ENCODE assay signal across 8 mouse cellular contexts in genomic region chr15:97247791-97248161, GRCm38 (mm10). TPM values are rescaled to one million over a fixed set of nuclear protein-coding genes. Genes with fewer than 3 reads are reported as not detected.
DNase-seq lines count a peak whose midpoint lies in the region; ATAC-seq and TF ChIP-seq lines count a peak whose summit lies in the region.

No protein-coding gene starts in this region.

- H3K4me3 ChIP-seq in spleen, adult 2 months (ENCODE audit: extremely low read depth, insufficient read depth, insufficient read length) = peak overlapping the region; percentile 73
- peak overlapping the region; percentile 45 for H3K4me3 ChIP-seq in bone marrow macrophage, adult 2 months (ENCODE audit: insufficient read depth, low read length)
- peak overlapping the region; percentile 78 for H3K4me3 ChIP-seq in heart, embryonic 13.5 days
- peak overlapping the region; percentile 74 for H3K4me3 ChIP-seq in limb, embryonic 11.5 days (ENCODE audit: low read depth, low read length)
- H3K4me3 ChIP-seq in midbrain, embryonic 13.5 days (replicated peaks) = peak overlapping the region; percentile 82

- H3K9ac ChIP-seq in heart, embryonic 13.5 days = peak overlapping the region; percentile 90
- peak overlapping the region; percentile 89 for H3K9ac ChIP-seq in limb, embryonic 11.5 days (ENCODE audit: low read length)
- H3K9ac ChIP-seq in midbrain, embryonic 13.5 days (replicated peaks) = peak overlapping the region; percentile 86

- under 1% methylated on average over 14 of the region's 14 CpGs for WGBS in spleen, adult 2 months
- WGBS in heart, embryonic 13.5 days = 2% methylated on average over 10 of the region's 14 CpGs
- WGBS in limb, embryonic 11.5 days = 2% methylated on average over 14 of the region's 14 CpGs
- WGBS in midbrain, embryonic 13.5 days = 2% methylated on average over 14 of the region's 14 CpGs

- DNase-seq in spleen, adult 2 months (ENCODE audit: low read depth in 1 of 2, low spot score in 2 of 2) = peak in 1 of 2 experiments; percentile 21
- no peak for DNase-seq in spleen, adult 18-20 months
- peak; percentile 62 for DNase-seq in limb, embryonic 11.5 days (ENCODE audit: low spot score)
- DNase-seq in c-Kit-positive CD71-positive TER-119-positive erythroid progenitor cells, embryonic 14.5 days (ENCODE audit: low spot score) = no peak
- no peak for DNase-seq in right cerebral cortex, adult 2 months (ENCODE audit: low spot score in 2 of 2)

- no peak; the same call in 1 of the 2 replicates for TF ChIP-seq POLR2A in spleen, adult 2 months (IDR thresholded peaks at IDR 0.05; ENCODE audit: low read depth, low read length)
- TF ChIP-seq POLR2A in bone marrow macrophage, adult 2 months (IDR thresholded peaks at IDR 0.05; ENCODE audit: borderline replicate concordance, low read depth, low read length) = no peak

- H3K27ac ChIP-seq in spleen, adult 2 months (ENCODE audit: insufficient read depth, low read length) = peak overlapping the region; percentile 86
- H3K27ac ChIP-seq in bone marrow macrophage, adult 2 months (ENCODE audit: insufficient read depth, low read depth, low read length) = no peak overlapping the region
- peak overlapping the region; percentile 71 for H3K27ac ChIP-seq in heart, embryonic 13.5 days (replicated peaks)
- H3K27ac ChIP-seq in limb, embryonic 11.5 days (replicated peaks; ENCODE audit: low read depth, low read length) = peak overlapping the region; percentile 21; the same call in 1 of the 2 replicates
- H3K27ac ChIP-seq in midbrain, embryonic 13.5 days = peak overlapping the region; percentile 86

- no peaks in the 10 kb centered on the region for H3K9me3 ChIP-seq in heart, embryonic 13.5 days
- H3K9me3 ChIP-seq in limb, embryonic 11.5 days (ENCODE audit: control insufficient read depth, low read length) = no peaks in the 10 kb centered on the region
- no peaks in the 10 kb centered on the region for H3K9me3 ChIP-seq in midbrain, embryonic 13.5 days

- no peaks in the 10 kb centered on the region for H3K36me3 ChIP-seq in spleen, adult 2 months (ENCODE audit: control insufficient read depth, insufficient read depth, low read length)
- no peaks in the 10 kb centered on the region for H3K36me3 ChIP-seq in heart, embryonic 13.5 days
- H3K36me3 ChIP-seq in limb, embryonic 11.5 days (ENCODE audit: control insufficient read depth, insufficient read depth, low read length) = no peaks in the 10 kb centered on the region
- H3K36me3 ChIP-seq in midbrain, embryonic 13.5 days = no peaks in the 10 kb centered on the region

- H3K4me2 ChIP-seq in heart, embryonic 13.5 days = peak overlapping the region; percentile 88
- H3K4me2 ChIP-seq in limb, embryonic 11.5 days (ENCODE audit: low read depth, severe bottlenecking) = peak overlapping the region; percentile 93
- H3K4me2 ChIP-seq in midbrain, embryonic 13.5 days (replicated peaks) = peak overlapping the region; percentile 86

- TF ChIP-seq CTCF in spleen, adult 2 months (IDR thresholded peaks at IDR 0.05; ENCODE audit: extremely low read depth, insufficient read depth, insufficient read length, insufficient replicate concordance) = no peak
- TF ChIP-seq CTCF in bone marrow macrophage, adult 2 months (IDR thresholded peaks at IDR 0.05; ENCODE audit: low read depth, low read length) = no peak

- peaks cover 3% of the 10 kb centered on the region for H3K27me3 ChIP-seq in spleen, adult 2 months (ENCODE audit: control insufficient read depth, insufficient read depth, low read length)
- peaks cover 37% of the 10 kb centered on the region for H3K27me3 ChIP-seq in heart, embryonic 13.5 days (replicated peaks)
- peaks cover 3% of the 10 kb centered on the region; the same call in 1 of the 2 replicates for H3K27me3 ChIP-seq in limb, embryonic 11.5 days (ENCODE audit: control insufficient read depth, insufficient read depth, low read length)
- H3K27me3 ChIP-seq in midbrain, embryonic 13.5 days = peaks cover 19% of the 10 kb centered on the region

- peaks cover 17% of the 10 kb centered on the region; the same call in 1 of the 2 replicates for H3K4me1 ChIP-seq in spleen, adult 2 months (ENCODE audit: control insufficient read depth, insufficient read depth, insufficient read length)
- no peaks in the 10 kb centered on the region for H3K4me1 ChIP-seq in bone marrow macrophage, adult 2 months (ENCODE audit: control insufficient read depth, insufficient read depth, low read length)
- H3K4me1 ChIP-seq in heart, embryonic 13.5 days = peaks cover 20% of the 10 kb centered on the region
- H3K4me1 ChIP-seq in limb, embryonic 11.5 days (ENCODE audit: control insufficient read depth, insufficient read depth, low read length) = peaks cover 2% of the 10 kb centered on the region; the same call in 1 of the 2 replicates
- peaks cover 23% of the 10 kb centered on the region for H3K4me1 ChIP-seq in midbrain, embryonic 13.5 days (replicated peaks)

- no peak for ATAC-seq in heart, embryonic 13.5 days (ENCODE audit: extremely low read depth, insufficient number of reproducible peaks, low FRiP score, low TSS enrichment)
- peak; percentile 23; the same call in 1 of the 2 replicates for ATAC-seq in limb, embryonic 11.5 days (ENCODE audit: insufficient number of reproducible peaks, low FRiP score, low TSS enrichment, low read depth)
- peak; percentile 49 for ATAC-seq in midbrain, embryonic 13.5 days

RNA-seq across cellular contexts. Expression of gene Amigo2, which starts 0.7 kb away (rescaled TPM):
- polyA plus RNA-seq in spleen, adult 2 months (2012; rRNA removed) = 1.7 and 2.0 TPM in 2 replicates
- polyA plus RNA-seq in bone marrow macrophage, adult 2 months (2012; ENCODE audit: insufficient read depth, insufficient read length, missing spikeins) = not detected in 2 replicates
- 2.5 and 3.2 TPM in 2 replicates for polyA plus RNA-seq in heart, embryonic 13.5 days (2015; fragmentation: Nextera tagmentation; extraction: Ambion mirVana)
- 4.0 and 4.4 TPM in 2 replicates for polyA plus RNA-seq in limb, embryonic 11.5 days (2014; fragmentation: Nextera tagmentation; extraction: Ambion mirVana)
- 8.2 and 9.6 TPM in 2 replicates for polyA plus RNA-seq in midbrain, embryonic 13.5 days (2015; fragmentation: Nextera tagmentation; extraction: Ambion mirVana)

RNA-seq across cellular contexts. Expression of gene Pced1b, which starts 0.9 kb away (rescaled TPM):
- 53.8 and 54.4 TPM in 2 replicates for polyA plus RNA-seq in spleen, adult 2 months (2012; rRNA removed)
- 3.5 and 4.8 TPM in 2 replicates for polyA plus RNA-seq in bone marrow macrophage, adult 2 months (2012; ENCODE audit: insufficient read depth, insufficient read length, missing spikeins)
- 1.6 and 2.5 TPM in 2 replicates for polyA plus RNA-seq in heart, embryonic 13.5 days (2015; fragmentation: Nextera tagmentation; extraction: Ambion mirVana)
- polyA plus RNA-seq in limb, embryonic 11.5 days (2014; fragmentation: Nextera tagmentation; extraction: Ambion mirVana) = 4.2 and 7.3 TPM in 2 replicates
- 4.0 and 4.7 TPM in 2 replicates for polyA plus RNA-seq in midbrain, embryonic 13.5 days (2015; fragmentation: Nextera tagmentation; extraction: Ambion mirVana)
